Mouse (Mus musculus) heart, postnatal 10 days (tissue): ENCODE results near the gene Farp1. TPM values are rescaled to one million over a fixed set of nuclear protein-coding genes. Genes with fewer than 3 reads are reported as not detected.
"Not testable (repeated sequence)": the region's sequence is repeated elsewhere in the genome, so short reads cannot be mapped to it uniquely, and the experiment has no call there.

ENCODE experiments used
- DNase-seq, 2 experiments: peaks; one replicate each; pipeline ENCODE4 v3.0.0; 2021
- intact Hi-C: fragments of 180-260 bp; cut with DNase I; formaldehyde crosslinking; loops from one replicate; pipeline ENCODE4 v1.15.1; 2025
- total RNA-seq, 2 experiments: library from RNA; stranded (reverse); gene quantifications; 2 replicates each; pipeline ENCODE4 v1.2.3; 2021

The Farp1 gene
- total RNA-seq = 10 to 100 TPM; 31.1 to 32.8 TPM

- peak; percentile 87 to 89 for DNase-seq
- intact Hi-C loops = loop anchor here (1.0 to 5.0 kb wide), 3 partner anchors 72 to 203 kb away; no protein-coding TSS in a partner anchor
These were observed at the start of gene Farp1 for GRCm38 (mm10) chr14:121034973-121035662. TSS of gene Farp1 (plus strand) at chr14:121035200.

DNA sequence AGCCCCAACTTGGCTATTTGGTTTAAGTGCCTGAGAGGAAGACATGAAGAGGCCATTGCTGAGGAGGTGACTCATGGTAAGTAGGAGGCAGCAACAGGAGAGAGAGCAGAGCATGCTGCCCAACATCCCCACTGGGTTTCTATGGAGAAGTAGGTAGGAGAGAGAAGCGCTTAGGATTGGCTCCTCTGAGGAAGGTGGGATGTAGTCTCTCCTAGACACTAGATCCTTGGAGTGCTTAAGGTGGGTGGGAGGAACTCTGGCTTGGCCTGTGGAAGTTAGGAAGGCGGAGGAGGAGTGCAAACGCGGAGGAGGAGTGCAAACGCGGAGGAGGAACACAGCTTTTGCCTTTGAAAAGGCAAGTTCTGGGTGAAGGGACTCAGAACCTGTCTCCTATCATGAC is 45.9 kb upstream of the Farp1 start:
- DNase-seq = no peak
- intact Hi-C loops = no loop called here

GRCm38 (mm10) chr14:120997686-120998085 is 37.3 kb upstream of the Farp1 start:
- DNase-seq = no peak
- intact Hi-C loops = no loop called here

DNA sequence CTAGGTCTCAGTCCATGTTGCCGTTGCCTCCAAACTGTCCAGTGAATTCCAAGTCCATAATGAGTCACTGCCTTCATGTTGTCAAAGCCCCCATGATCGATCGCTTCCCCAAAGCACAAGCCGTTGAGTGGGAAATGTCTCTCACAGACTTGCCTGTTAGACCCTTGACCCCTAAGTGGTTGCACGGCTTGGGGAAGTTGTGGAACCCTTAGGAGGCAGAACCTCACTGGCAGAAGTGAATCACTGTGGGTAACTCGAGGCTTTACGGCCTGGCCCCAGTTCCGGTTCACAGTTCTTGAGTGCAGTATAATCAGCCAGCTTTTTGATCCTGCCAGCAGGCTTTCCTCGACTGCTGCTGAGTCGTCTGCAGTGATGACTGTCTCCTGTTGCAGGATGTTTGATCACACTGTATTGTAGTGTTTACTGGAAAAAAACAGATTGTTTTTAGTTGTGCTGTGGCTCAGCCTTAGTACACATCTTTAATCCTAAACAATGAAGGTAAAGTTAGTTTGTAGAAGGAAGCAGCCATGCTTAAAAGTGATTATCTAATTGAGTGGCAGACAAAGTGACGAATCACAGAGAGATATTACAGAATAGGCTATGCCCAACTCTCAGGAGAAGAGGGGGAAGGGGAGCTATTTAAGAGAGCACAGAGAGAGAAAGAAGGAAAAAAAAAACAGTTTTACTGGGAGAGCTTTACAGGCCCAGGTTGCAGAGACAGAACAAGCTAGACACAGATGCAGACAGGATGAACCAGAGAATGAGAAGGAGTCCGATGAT is 34.2 kb upstream of the Farp1 start:
- intact Hi-C loops = no loop called here
- DNase-seq = no peak

- intact Hi-C loops = no loop called here
- peak; percentile 12 to 14 for DNase-seq
These were observed 29.4 kb upstream of the Farp1 start for GRCm38 (mm10) chr14:121005621-121006020.

- DNase-seq = peak; percentile 22 to 30
- intact Hi-C loops = no loop called here
These were observed 29.0 kb upstream of the Farp1 start for GRCm38 (mm10) chr14:121006021-121006420.

DNA sequence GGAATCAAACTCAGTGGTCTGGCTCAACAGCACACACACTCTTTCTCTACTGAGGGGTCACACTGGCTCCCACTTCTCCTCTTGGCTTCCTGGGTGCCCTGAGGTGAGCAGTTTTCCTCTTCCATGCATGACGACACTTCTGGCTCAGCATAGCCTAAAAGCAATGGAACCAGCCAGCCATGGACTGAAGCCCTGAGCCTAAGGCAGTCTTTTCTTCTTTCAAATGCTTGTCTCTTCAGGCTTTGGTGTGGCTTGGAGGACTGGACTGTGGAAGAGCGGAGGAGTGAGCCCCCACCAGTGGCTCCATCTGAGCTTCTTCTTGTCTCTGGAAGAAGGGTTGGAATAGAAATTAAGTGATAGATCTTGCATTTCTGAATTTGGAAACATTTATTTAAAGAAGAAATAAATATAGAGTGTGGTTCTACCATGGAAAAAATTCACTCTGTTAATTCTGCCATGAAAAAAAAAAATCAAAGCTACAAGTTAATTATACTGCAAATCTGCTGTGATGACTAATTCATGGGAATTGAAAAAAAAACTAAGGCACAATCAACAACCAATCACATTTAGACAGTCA is 19.8 kb upstream of the Farp1 start:
- intact Hi-C loops = no loop called here
- no peak for DNase-seq

DNA sequence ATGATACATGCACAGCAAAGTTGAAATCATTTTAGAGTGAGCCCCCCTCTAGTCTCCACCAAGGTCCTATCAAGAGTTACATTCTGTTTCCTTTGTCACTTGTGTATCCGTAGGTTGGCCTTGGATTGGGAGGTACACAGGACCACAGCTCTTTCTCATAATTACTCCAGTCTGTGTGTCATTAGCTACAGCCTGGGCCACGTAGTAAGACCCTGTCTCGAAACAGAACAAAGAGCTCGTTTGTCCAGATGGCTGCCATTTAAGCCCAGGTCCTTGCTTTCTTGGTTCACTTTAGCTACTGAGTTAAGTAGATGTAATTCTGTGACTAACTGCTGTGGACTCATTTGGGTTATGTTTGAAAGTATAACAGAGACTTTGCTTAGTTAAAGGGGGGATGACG is 12.6 kb upstream of the Farp1 start:
- no peak for DNase-seq
- intact Hi-C loops = no loop called here

- DNase-seq = peak; percentile 38 to 51
- intact Hi-C loops = no loop called here
These were observed 9.6 kb upstream of the Farp1 start for GRCm38 (mm10) chr14:121025381-121025780.

DNA sequence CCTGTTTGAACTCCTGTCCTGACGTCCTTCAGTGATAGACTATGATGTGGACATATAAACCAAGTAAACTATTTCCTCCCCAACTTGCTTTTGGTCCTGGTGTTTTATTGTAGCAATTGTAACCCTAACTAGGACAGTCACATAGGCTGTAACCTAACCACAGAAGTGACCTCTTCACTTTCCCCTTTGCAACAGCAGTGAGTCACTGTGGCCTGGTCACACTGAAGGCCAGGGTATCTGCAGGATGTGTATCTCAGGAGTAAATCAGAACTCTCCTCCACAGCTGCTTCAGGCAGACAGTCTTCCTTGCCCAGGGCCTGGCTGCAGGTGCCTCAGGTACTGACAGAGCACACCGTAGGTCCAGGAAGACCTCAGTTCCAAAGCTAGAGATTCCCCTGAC is 3.6 kb upstream of the Farp1 start:
- intact Hi-C loops = loop anchor here (5.0 kb wide), 1 partner anchor 199 kb away; no protein-coding TSS in a partner anchor
- no peak for DNase-seq

GRCm38 (mm10) chr14:121034525-121034924 is 475 bp upstream of the Farp1 start:
- intact Hi-C loops = loop anchor here (5.0 kb wide), 1 partner anchor 202 kb away; no protein-coding TSS in a partner anchor
- peak; percentile 39 to 40 for DNase-seq

- intact Hi-C loops = loop anchor here (1.0 to 5.0 kb wide), 3 partner anchors 23 to 184 kb away; no protein-coding TSS in a partner anchor
- DNase-seq = peak; percentile 71 to 75
These were observed 868 bp downstream of the Farp1 start for GRCm38 (mm10) chr14:121035663-121036473.

DNA sequence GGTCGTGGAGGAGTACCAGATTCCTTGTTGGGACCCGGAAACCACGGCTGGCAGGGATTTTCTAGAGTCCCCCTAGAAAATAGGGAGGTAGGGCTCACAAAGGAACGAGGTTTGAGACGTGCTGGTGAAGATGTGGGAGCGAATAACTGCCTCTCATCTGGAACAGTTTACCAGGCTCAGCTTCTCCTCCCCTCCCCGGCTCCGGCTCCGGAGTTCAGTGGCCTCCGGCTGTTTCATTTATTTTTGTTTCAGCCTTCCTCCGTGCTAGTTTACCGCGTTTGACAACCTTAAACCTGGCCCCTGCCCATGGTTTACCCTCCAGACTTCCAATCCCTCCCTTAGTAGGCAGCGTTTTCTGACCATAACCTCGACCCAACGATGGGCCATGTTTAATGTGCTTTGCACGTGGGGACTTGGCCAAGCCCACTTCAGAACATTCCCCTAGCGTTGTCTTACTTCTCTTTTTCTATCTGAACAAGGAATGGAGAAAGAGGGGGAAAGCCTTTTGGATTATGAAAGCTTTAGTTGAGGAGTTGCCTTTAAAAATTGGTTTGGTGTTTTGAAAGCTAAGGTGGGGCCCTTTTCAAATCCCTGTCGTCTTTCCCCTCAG is 1.7 kb downstream of the Farp1 start:
- intact Hi-C loops = loop anchor here (2.0 to 5.0 kb wide), 2 partner anchors 22 to 71 kb away; no protein-coding TSS in a partner anchor
- peak; percentile 32 to 49 for DNase-seq

GRCm38 (mm10) chr14:121037276-121037675 is 2.3 kb downstream of the Farp1 start:
- intact Hi-C loops = loop anchor here (2.0 to 5.0 kb wide), 2 partner anchors 22 to 70 kb away; no protein-coding TSS in a partner anchor
- DNase-seq = no peak

- DNase-seq = no peak
- intact Hi-C loops = loop anchor here (5.0 kb wide), 1 partner anchor 69 kb away; no protein-coding TSS in a partner anchor
These were observed 3.7 kb downstream of the Farp1 start for GRCm38 (mm10) chr14:121038676-121039075.

DNA sequence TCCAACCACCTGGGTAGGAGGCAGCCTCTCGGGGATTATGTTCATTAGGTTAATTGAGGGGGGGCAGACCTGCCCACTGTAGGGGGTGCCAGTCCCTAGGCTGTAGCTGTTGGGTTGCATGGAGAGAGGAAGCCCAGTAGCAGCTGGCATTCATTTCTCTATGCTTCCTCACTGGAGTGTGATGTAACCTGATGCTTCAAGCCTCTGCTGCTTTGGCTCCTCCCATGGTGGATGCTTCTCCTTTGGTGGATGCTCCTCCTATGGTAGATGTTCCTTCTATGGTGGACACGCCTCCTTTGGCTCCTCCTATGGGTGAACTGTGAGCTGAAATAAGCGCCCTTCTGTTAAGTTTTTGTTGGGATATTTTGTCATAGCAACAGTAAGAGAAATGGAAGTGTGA is 9.1 kb downstream of the Farp1 start:
- intact Hi-C loops = no loop called here
- no peak for DNase-seq

GRCm38 (mm10) chr14:121046313-121046961 is 11.4 kb downstream of the Farp1 start:
- no peak for DNase-seq
- intact Hi-C loops = no loop called here

GRCm38 (mm10) chr14:121047780-121048179 is 12.8 kb downstream of the Farp1 start:
- DNase-seq = peak; percentile 32 to 34

GRCm38 (mm10) chr14:121051002-121051401 is 16.0 kb downstream of the Farp1 start:
- DNase-seq, intact Hi-C loops: not testable (repeated sequence)

More at GRCm38 (mm10) chr14:121047780-121048179, 12.8 kb downstream of the Farp1 start:
- intact Hi-C loops = no loop called here
